Mouse (Mus musculus) lung, adult 18-20 months (tissue): ENCODE measurements at regions not wholly inside any gene's neighbourhood (a gene's known extent, or its start where the extent isn't known, plus 50 kb on each side); places are given as distances from the start of the nearest gene placed in this dataset.

Experiments used
- DNase-seq, 2 experiments: peaks; one replicate each; pipeline ENCODE4 v3.0.0; 2022; ENCODE audit warnings: mixed read lengths in 2 of 2

DNA sequence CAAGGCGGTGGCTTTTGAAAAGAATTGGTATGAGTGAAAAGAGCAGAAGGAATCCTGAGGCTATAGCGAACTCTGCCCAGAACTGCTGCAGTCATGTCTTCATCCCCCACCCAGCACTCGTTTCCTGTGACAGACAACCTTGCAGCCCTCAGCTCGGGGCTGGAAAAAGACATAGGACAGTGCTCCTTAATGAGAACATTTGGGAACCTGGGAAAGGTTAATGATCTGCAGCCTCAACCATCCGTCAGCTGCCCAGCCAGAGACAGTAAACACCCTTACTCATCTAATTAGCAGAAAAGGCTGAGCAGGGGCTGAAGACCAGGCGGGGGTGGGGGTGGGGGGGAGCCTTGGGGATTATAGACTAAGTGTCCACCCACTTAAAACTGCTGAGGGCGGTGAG, 76.3 kb upstream of the Arhgap36 start:
- no peak for DNase-seq

DNA sequence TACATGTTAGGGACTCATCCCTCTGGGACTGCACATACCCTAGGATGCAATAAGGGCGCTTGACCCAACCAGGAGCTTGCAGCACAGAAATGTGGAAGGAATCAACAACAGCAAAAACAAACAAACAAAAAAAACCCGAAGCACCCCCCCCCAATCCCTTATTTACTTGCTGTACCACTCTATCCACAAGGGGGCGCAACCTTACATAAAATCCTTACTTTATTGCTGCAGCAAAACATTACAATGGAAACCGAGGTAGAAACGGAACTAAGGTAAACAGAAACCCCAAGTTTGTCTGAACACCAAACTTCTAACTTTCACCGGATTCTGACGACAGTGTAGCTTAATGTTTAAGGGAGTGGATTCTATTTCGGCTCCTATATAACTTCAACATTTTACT, 86.7 kb upstream of the Arhgap36 start:
- peak in 1 of 2 experiments; percentile 1 for DNase-seq

DNA sequence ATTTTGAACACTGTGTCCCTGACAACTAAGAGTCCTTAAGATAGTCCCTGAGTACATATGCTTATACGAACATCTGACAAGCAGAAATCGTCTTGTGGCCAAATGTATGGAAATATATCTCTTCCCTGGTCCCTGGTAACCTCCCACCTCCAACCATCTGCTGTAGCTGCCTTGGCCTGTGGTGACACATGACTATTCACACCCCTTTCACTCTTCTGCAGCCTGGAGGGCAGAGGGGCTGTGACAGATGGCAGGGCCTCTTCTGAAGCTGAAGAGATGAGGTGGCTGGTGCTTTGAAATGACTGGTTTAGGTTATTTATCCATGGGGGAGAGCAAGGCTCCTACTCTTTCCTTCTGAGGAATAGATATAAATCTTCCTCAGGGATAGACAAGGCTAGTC, 82.3 kb upstream of the Enox2 start:
- DNase-seq: no peak

DNA sequence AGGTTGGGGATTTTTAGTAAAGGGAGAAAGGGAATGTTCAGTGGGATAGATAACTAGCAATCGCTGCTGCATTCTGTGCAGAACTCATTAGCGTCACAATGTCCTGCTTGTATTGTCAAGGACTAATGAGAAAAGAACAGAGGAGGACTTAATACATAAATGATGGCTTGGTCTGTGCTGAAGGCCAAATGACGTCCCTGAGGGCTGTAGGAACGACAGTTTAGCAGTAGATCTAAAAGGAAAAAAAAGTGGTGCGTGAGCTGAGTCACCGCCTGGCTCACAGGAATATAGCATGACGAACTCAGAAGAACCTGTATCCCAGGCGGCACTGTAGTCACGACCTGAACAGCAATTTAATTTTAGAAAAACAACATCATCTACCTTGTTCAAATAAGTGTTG, 81.3 kb upstream of the Enox2 start:
- no peak for DNase-seq

DNA sequence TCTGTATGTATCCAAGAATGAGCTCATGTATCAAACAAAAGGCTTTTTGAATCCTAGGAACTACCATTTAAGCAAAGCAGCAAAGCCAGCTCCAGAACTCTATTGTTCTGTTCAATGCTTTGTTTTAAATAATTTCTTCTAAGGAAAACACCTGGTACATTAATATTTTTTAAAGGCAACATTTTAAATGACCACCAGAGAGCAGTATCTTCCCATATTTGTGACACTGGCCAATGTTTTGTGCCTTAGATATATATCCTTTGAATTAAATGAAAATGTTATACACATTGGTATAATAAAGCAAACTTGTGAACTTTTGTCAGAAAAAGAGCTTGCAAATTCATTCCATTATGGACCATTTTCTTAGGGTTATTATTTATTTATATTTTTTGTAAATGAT, 58.4 kb upstream of the Enox2 start:
- no peak for DNase-seq
